Comparison of ENCODE assay signal across 19 mouse cellular contexts in the genomic region with DNA sequence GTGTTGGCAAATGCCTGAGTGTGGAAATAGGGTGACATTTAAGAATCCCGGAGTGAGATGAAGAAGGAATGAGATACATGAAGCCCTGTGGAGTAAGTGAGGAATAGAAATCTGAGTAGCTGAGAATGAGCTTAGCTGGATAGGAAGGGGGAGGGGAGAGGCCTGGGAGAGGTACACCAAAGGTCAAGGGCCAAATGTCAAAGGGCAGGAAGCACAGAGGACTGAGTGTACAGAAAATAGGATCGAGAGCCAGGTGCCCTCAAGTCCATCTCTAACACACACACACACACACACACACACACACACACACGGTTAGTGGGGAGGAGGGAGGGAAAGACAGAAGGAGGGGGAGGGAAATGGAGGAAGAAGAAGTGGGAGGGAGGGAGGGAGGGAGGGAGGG.
DNase-seq lines count a peak whose midpoint lies in the region; ATAC-seq and TF ChIP-seq lines count a peak whose summit lies in the region.
"Had no signal": no experiment of that assay in that cellular context is flagged by ENCODE, and none has a peak within 500 bp of the region (broad histone marks: within the 10 kb centered on the region; RNA-seq: fewer than 3 reads in every experiment).

No protein-coding gene starts in this region.

- H3K79me2 ChIP-seq in liver, adult 2 months (ENCODE audit: control insufficient read depth, insufficient read depth, low read length), result no peaks in the 10 kb centered on the region

- no peaks in the 10 kb centered on the region for H3K36me3 ChIP-seq in hindbrain, embryonic 11.5 days (ENCODE audit: control insufficient read depth, insufficient read depth, low read length)
- no peaks in the 10 kb centered on the region for H3K36me3 ChIP-seq in hindbrain, embryonic 14.5 days (replicated peaks; ENCODE audit: control insufficient read depth, insufficient read depth)
- H3K36me3 ChIP-seq in liver, adult 2 months (ENCODE audit: control insufficient read depth, insufficient read depth, low read length), result no peaks in the 10 kb centered on the region
- no peaks in the 10 kb centered on the region for H3K36me3 ChIP-seq in liver, embryonic 12.5 days
- H3K36me3 ChIP-seq: embryonic facial prominence, embryonic 15.5 days; limb, embryonic 12.5 days; liver, embryonic 13.5 days; lung, embryonic 15.5 days had no signal

- H3K27me3 ChIP-seq in hindbrain, embryonic 11.5 days (ENCODE audit: control insufficient read depth, insufficient read depth, low read length), result no peaks in the 10 kb centered on the region
- no peaks in the 10 kb centered on the region for H3K27me3 ChIP-seq in hindbrain, embryonic 14.5 days (ENCODE audit: control insufficient read depth, insufficient read depth, low read length)
- H3K27me3 ChIP-seq in liver, adult 2 months (ENCODE audit: control insufficient read depth, insufficient read depth, low read length), result no peaks in the 10 kb centered on the region
- H3K27me3 ChIP-seq in liver, embryonic 12.5 days (replicated peaks), result no peaks in the 10 kb centered on the region
- H3K27me3 ChIP-seq: embryonic facial prominence, embryonic 15.5 days; limb, embryonic 12.5 days; liver, embryonic 13.5 days; lung, embryonic 15.5 days had no signal

- no peak for ATAC-seq in hindbrain, embryonic 11.5 days (ENCODE audit: low FRiP score)
- no peak for ATAC-seq in hindbrain, embryonic 14.5 days (ENCODE audit: low FRiP score)
- ATAC-seq in liver, embryonic 12.5 days, result no peak
- ATAC-seq: activated CD4-positive, CD25-positive, alpha-beta regulatory T cell, adult 4 months; forebrain, embryonic 14.5 days had no signal

- H3K4me2 ChIP-seq in hindbrain, embryonic 11.5 days (replicated peaks; ENCODE audit: low read depth, low read length), result no peak overlapping the region
- H3K4me2 ChIP-seq in hindbrain, embryonic 14.5 days (replicated peaks), result no peak overlapping the region
- no peak overlapping the region for H3K4me2 ChIP-seq in liver, embryonic 12.5 days
- H3K4me2 ChIP-seq: embryonic facial prominence, embryonic 15.5 days; heart, embryonic 11.5 days; limb, embryonic 12.5 days; liver, embryonic 13.5 days; lung, embryonic 15.5 days; midbrain, embryonic 11.5 days had no signal

- no peaks in the 10 kb centered on the region for H3K9me3 ChIP-seq in hindbrain, embryonic 11.5 days (ENCODE audit: control insufficient read depth, low read length)
- H3K9me3 ChIP-seq in hindbrain, embryonic 14.5 days (ENCODE audit: control insufficient read depth, low read length), result no peaks in the 10 kb centered on the region
- no peaks in the 10 kb centered on the region for H3K9me3 ChIP-seq in liver, embryonic 12.5 days (replicated peaks)
- H3K9me3 ChIP-seq: embryonic facial prominence, embryonic 15.5 days; limb, embryonic 12.5 days; liver, embryonic 13.5 days; lung, embryonic 15.5 days had no signal

- peak; percentile 6 for DNase-seq in hindbrain, embryonic 11.5 days (ENCODE audit: low spot score)
- DNase-seq in hindbrain, embryonic 14.5 days (ENCODE audit: low spot score), result no peak
- DNase-seq in liver, adult 2 months (ENCODE audit: extremely low read depth, low read depth, low spot score), result peak; percentile 96
- peak; percentile 34 for DNase-seq in embryo, embryonic 11 days
- DNase-seq in skeletal muscle tissue, adult 2 months (ENCODE audit: low read depth, low spot score), result peak; percentile 26
- DNase-seq in layer of hippocampus, postnatal 36 days, result no peak
- DNase-seq: adrenal gland, adult 8-10 months; cerebellum, adult 11-12 months; cerebellum, postnatal 10 days; liver, embryonic 13.5 days had no signal

- no peak for TF ChIP-seq CTCF in liver, adult 2 months (IDR thresholded peaks at IDR 0.05; ENCODE audit: low read depth, low read length)

- WGBS in hindbrain, embryonic 11.5 days, result 61% methylated on average over 1 of the region's 3 CpGs
- 79% methylated on average over 2 of the region's 3 CpGs for WGBS in hindbrain, embryonic 14.5 days
- 13% methylated on average over 2 of the region's 3 CpGs for WGBS in liver, adult 2 months
- 62% methylated on average over 2 of the region's 3 CpGs for WGBS in liver, embryonic 12.5 days (ENCODE audit: insufficient replicate concordance)

- H3K4me3 ChIP-seq in hindbrain, embryonic 11.5 days (ENCODE audit: low read depth, low read length), result no peak overlapping the region
- no peak overlapping the region for H3K4me3 ChIP-seq in hindbrain, embryonic 14.5 days (replicated peaks; ENCODE audit: low read length)
- no peak overlapping the region for H3K4me3 ChIP-seq in liver, adult 2 months (ENCODE audit: insufficient read depth, low read depth, low read length)
- no peak overlapping the region for H3K4me3 ChIP-seq in liver, embryonic 12.5 days
- H3K4me3 ChIP-seq: embryonic facial prominence, embryonic 15.5 days; limb, embryonic 12.5 days; liver, embryonic 13.5 days; lung, embryonic 15.5 days had no signal

- TF ChIP-seq POLR2A in liver, adult 2 months (IDR thresholded peaks at IDR 0.05; ENCODE audit: extremely low read depth, insufficient read depth, low read length), result no peak

- H3K27ac ChIP-seq in hindbrain, embryonic 11.5 days (ENCODE audit: low read depth, low read length), result no peak overlapping the region
- no peak overlapping the region for H3K27ac ChIP-seq in hindbrain, embryonic 14.5 days
- H3K27ac ChIP-seq in liver, adult 2 months (replicated peaks; ENCODE audit: insufficient read depth, low read depth, low read length), result peak overlapping the region; percentile 45
- no peak overlapping the region for H3K27ac ChIP-seq in liver, embryonic 12.5 days
- H3K27ac ChIP-seq: embryonic facial prominence, embryonic 15.5 days; limb, embryonic 12.5 days; liver, embryonic 13.5 days; lung, embryonic 15.5 days; stomach, postnatal 0 days had no signal

- no peak overlapping the region for H3K9ac ChIP-seq in hindbrain, embryonic 11.5 days (ENCODE audit: low read depth, low read length)
- no peak overlapping the region for H3K9ac ChIP-seq in hindbrain, embryonic 14.5 days
- no peak overlapping the region; the same call in 1 of the 2 replicates for H3K9ac ChIP-seq in liver, adult 2 months (ENCODE audit: low read depth, low read length)
- no peak overlapping the region for H3K9ac ChIP-seq in liver, embryonic 12.5 days
- H3K9ac ChIP-seq: embryonic facial prominence, embryonic 15.5 days; limb, embryonic 12.5 days; liver, embryonic 13.5 days; lung, embryonic 15.5 days had no signal

- no peaks in the 10 kb centered on the region for H3K4me1 ChIP-seq in hindbrain, embryonic 11.5 days (replicated peaks; ENCODE audit: control insufficient read depth, insufficient read depth, low read length)
- no peaks in the 10 kb centered on the region for H3K4me1 ChIP-seq in hindbrain, embryonic 14.5 days (replicated peaks; ENCODE audit: control insufficient read depth, insufficient read depth, low read length)
- peaks cover 5% of the 10 kb centered on the region; the same call in 1 of the 2 replicates for H3K4me1 ChIP-seq in liver, adult 2 months (ENCODE audit: control insufficient read depth, insufficient read depth, low read length)
- H3K4me1 ChIP-seq in liver, embryonic 12.5 days, result no peaks in the 10 kb centered on the region
- H3K4me1 ChIP-seq: embryonic facial prominence, embryonic 15.5 days; limb, embryonic 12.5 days; liver, embryonic 13.5 days; lung, embryonic 15.5 days had no signal

Comparison
In these comparisons a context has a peak if more than half of its experiments do, and no peak if none do; other contexts are left out.
1. DNase-seq: peak in hindbrain, embryonic 11.5 days (single experiment), liver, adult 2 months (single experiment), embryo, embryonic 11 days (single experiment) and skeletal muscle tissue, adult 2 months (single experiment); none in hindbrain, embryonic 14.5 days (single experiment) and layer of hippocampus, postnatal 36 days (0 of 2).